Mouse (Mus musculus) adrenal gland, adult 18-20 months (tissue): ENCODE measurements at regions not wholly inside any gene's neighbourhood (a gene's known extent, or its start where the extent isn't known, plus 50 kb on each side); places are given as distances from the start of the nearest gene placed in this dataset.

ENCODE experiments used
- DNase-seq, 2 experiments: peaks; one replicate each; pipeline ENCODE4 v3.0.0; 2021 to 2022; ENCODE audit warnings: low spot score in 2 of 2

- DNase-seq, result no peak
These were observed 67.9 kb upstream of the Gm6993 start for GRCm38 (mm10) chr12:31172451-31173318.

DNA sequence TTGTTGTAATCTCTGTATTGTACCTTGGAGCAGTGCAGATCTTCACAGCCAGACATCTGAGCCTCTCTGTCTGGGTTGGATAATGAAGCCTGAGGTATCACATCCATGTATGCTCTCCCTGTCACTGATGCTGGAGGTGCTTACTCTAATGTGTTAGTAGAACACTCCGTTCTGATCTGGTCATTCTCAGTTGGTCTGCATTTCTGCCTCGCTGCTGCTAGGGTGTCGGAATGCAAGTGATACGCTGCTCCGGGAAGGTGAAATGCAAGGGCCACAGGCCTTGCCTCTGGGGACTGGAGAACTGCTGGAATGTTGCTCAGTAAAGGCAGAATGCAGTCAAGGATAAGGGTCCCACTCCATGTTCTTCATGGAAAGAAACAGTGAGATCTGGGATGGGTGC lies 67.1 kb upstream of the Gm6993 start:
- no peak for DNase-seq

GRCm38 (mm10) chr12:31179536-31179935 lies 61.0 kb upstream of the Gm6993 start:
- no peak for DNase-seq

- no peak for DNase-seq
These were observed 56.9 kb upstream of the Gm6993 start for GRCm38 (mm10) chr12:31183632-31184031.

DNA sequence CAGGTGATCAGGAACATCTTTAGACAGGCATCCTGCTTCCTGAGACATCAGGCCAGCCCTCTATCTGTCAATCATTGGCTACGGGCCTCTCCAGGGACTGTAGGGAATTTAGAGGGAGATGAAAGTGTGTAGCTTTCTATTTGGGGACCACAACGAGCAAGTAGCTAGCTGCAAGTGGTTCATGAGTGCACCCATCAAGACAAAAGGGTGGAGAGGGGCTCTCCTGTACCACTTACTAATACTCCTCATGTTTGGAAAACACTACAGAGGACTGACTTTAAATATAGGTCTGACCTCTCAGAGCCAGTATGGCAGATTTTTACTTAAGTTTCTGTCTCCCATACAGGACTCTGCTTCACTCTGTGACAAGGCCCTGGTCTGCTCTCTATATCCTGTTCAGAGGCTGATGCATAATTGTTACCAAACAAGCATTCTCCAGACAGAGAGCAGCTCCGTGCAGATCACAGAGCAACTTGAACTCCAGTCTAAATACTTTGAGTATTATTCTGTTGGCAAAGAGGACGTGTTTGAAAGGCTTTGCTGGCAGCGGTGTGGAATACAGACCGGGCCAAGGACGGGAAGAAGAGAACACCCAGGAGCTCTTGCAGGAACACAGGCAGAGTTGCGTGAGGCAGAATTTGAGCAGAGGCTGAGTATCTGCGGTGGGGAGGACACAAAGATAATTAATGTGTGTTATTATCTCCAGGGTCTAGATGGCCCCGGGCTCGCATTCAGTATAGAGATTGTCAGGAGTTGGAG lies 56.2 kb upstream of the Gm6993 start:
- peak; percentile 37 to 44 for DNase-seq

DNA sequence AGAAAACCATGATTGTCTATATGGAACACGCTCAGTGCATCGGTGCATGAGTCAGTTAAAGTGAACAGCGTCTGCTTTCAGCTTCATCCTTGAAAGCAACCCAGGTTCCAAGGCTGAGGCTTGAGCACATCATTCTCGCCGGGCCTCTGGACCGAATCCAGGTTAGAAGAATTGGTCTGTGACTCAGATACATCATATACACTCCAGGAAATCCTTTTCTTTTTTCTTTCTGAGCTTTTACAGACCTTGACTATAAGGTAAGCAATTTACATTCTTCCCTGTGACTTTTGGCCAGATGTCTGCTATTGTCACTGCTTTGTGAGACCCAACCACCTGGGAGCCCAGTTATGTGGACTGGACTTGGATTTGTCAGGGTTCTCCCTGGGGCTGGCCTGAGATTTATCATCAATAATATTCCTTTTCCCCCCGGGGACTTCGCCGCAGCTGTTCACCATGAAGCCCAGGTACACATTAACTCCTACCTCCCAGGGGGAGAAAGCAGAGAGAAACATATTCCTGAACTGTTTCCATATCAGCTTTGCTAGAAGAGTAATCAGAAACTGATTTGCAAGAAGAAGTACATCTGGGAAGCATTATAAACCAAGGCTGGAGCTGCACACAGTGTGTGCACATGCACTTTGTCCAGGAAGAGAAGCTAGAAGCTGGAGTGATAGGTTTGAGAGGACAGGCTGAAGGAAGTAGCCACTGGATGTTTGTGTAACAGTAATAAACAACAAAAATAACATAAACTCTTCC lies 55.2 kb upstream of the Gm6993 start:
- peak in 1 of 2 experiments; percentile 57 for DNase-seq

- DNase-seq, result no peak
These were observed 54.4 kb upstream of the Gm6993 start for GRCm38 (mm10) chr12:31185933-31186845.

DNA sequence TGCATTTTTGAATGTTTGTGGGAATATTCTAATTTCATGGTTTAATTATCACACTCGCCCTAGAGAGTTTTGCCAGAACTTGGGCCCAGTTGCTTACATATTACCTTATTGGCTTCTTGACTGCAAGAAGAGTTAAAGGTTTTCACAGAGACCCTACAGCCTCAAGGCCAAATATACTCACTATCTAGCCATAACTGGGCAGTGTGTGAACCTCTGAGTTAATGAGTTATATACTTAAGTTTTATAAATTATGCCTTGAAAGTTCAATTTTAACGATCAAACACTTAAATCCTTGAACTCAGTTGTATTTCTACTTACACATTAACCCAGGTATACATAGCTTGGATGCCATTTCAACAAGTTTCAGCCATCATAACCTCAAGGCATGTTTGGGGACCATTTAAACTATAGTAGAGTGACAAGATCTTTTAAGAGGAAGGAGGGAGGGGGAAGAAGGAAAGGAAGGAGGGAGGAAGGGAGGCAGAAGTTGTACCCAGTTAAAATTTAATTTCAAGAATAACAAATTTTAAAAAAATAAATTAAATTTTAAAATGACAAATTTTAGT lies 52.5 kb upstream of the Gm6993 start:
- DNase-seq, result no peak

DNA sequence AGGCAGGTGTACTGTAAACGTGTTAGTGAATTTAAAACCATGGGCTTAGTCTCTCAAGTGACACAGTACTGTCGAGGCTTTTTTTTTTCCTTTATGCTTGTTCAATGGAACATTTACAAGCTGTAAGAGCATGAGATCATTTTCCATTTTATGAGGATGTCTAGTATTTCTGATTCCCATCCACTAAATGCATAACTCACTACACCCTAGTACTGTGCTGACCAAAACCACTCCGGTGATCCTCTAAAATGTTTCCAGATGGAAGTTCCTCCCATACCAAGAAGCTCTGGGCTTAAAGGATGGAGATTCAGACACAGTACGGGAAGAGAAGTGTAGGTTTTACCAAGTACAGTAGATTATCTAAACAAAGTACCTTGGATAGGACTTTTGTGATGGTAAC lies 50.3 kb upstream of the Gm6993 start:
- DNase-seq, result no peak
